Mouse (Mus musculus) kidney, embryonic 15.5 days (tissue): ENCODE results near the gene Rab10. TPM values are rescaled to one million over a fixed set of nuclear protein-coding genes. Genes with fewer than 3 reads are reported as not detected.
"Not testable (repeated sequence)": the region's sequence is repeated elsewhere in the genome, so short reads cannot be mapped to it uniquely, and the experiment has no call there.

Experiments used
- ATAC-seq: fragments of 200-750 bp; cut with Nextera tagmentation; replicated peaks from 2 replicates; pipeline ENCODE4 v1.8.0; 2017; ENCODE audit warnings: moderate TSS enrichment; ENCODE audit not compliant: low FRiP score
- H3K27ac ChIP-seq: fragments of 300-500 bp; sonication (generic); 2 replicates; pipeline ENCODE4 v1.5.1; 2015; ENCODE audit warnings: mild to moderate bottlenecking, inconsistent platforms
- H3K27me3 ChIP-seq: fragments of 300-500 bp; sonication (generic); 2 replicates; pipeline ENCODE4 v1.6.1; 2015; ENCODE audit warnings: inconsistent platforms
- H3K36me3 ChIP-seq: fragments of 300-500 bp; sonication (generic); 2 replicates; pipeline ENCODE4 v1.6.1; 2015; ENCODE audit warnings: inconsistent platforms
- H3K4me1 ChIP-seq: fragments of 300-500 bp; sonication (generic); 2 replicates; pipeline ENCODE4 v1.6.1; 2015; ENCODE audit warnings: inconsistent platforms
- H3K4me2 ChIP-seq: fragments of 300-500 bp; sonication (generic); 2 replicates; pipeline ENCODE4 v1.6.1; 2015; ENCODE audit warnings: moderate library complexity, mild to moderate bottlenecking, inconsistent platforms
- H3K4me3 ChIP-seq: fragments of 300-500 bp; sonication (generic); replicated peaks from 2 replicates; pipeline ENCODE4 v1.5.1; 2015; ENCODE audit warnings: mild to moderate bottlenecking, inconsistent platforms
- H3K9ac ChIP-seq: fragments of 300-500 bp; sonication (generic); 2 replicates; pipeline ENCODE4 v1.6.1; 2015; ENCODE audit warnings: mild to moderate bottlenecking, inconsistent platforms
- H3K9me3 ChIP-seq: fragments of 300-500 bp; sonication (generic); replicated peaks from 2 replicates; pipeline ENCODE4 v1.6.1; 2016; ENCODE audit warnings: inconsistent platforms
- WGBS: fragments of 180-500 bp; shearing (Covaris S2); methylation state at CpG from one replicate; pipeline ENCODE4 v1.1.7; 2015; ENCODE audit warnings: mixed read lengths; 5-methylcytosine and 5-hydroxymethylcytosine counted together
- polyA plus RNA-seq: library from polyadenylated mRNA; unstranded; fragments of >200 nt; fragmentation: Nextera tagmentation; extraction: Ambion mirVana; gene quantifications from 2 replicates; pipeline ENCODE4 v1.2.1, GENCODE M21; 2015

Gene Rab10
- polyA plus RNA-seq, 1 experiment from 2014 or later: 75.5 TPM

DNA sequence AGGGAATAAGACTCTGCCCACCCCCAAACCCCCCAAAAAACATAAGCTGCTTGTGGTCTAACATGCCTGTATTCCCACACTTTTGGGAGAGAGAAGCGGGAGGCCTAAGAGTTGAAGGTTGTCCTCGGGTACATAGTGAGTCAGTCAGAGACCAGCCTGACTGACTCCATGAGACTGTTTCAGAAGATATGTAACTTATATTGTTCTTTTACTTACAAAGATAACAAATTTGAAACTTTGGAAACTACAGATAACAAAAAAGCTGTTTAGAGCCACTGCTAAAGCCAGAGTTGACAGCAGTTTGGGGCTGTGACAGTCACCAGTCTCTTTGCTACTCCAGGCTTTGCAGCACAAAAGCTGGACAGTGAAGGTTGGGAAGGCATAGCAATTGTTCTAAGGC, 15.5 kb upstream of the Rab10 start:
- no peaks in the 10 kb centered on the region for H3K9me3 ChIP-seq
- WGBS: 76% methylated on average over 2 of the region's 2 CpGs
- no peak overlapping the region for H3K9ac ChIP-seq
- no peaks in the 10 kb centered on the region for H3K4me1 ChIP-seq
- H3K27ac ChIP-seq: no peak overlapping the region
- no peak overlapping the region for H3K4me3 ChIP-seq
- H3K27me3 ChIP-seq: no peaks in the 10 kb centered on the region
- no peaks in the 10 kb centered on the region for H3K36me3 ChIP-seq
- H3K4me2 ChIP-seq: no peak overlapping the region
- ATAC-seq: no peak

DNA sequence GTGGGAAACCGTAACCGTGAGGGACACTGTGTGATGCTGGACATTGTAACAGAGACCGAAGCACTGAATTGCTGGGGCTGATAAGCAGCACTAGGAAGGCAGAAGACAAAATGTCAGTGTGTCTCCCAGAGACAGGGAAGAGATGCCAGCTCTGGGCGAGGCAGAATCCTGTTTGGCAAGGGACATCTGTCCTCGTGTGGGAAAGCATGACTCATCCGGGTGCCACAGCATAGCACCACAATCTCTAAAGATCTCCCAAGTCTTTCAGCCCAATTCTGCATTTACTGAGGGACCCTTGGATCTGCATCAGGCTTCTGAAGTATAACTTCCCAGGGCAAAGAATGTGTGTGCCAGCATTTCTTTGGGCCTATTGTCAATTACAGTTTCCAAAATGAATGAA, 13.5 kb upstream of the Rab10 start:
- no peak for ATAC-seq
- Histone ChIP-seq H3K4me2 (no peak overlapping the region), H3K4me1 (no peaks in the 10 kb centered on the region), H3K4me3 (no peak overlapping the region), H3K36me3 (no peaks in the 10 kb centered on the region), H3K9me3 (no peaks in the 10 kb centered on the region), H3K9ac (no peak overlapping the region), H3K27ac (no peak overlapping the region), H3K27me3 (no peaks in the 10 kb centered on the region)
- WGBS: 77% methylated on average over 6 of the region's 6 CpGs

DNA sequence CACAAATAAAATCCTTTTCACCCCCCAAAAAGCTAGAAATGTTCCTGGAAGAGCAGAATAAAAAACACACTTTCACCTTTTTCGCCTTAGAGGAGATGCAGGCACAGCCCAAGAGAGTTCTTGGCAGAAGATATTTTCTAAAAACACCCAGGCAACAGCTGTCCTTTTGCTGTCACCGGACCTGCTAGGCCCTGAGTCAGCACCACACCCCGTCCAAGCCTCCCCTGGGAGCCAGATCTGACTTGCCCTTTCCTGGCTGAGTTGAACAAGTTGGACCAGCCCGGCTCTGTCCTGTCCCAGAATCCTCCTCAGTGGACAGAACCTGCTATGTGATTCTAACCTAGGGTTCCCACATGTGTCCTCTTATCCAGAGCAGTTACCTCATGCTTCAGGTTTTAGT, 9.6 kb upstream of the Rab10 start:
- no peak overlapping the region for H3K4me3 ChIP-seq
- 62% methylated on average over 4 of the region's 4 CpGs for WGBS

DNA sequence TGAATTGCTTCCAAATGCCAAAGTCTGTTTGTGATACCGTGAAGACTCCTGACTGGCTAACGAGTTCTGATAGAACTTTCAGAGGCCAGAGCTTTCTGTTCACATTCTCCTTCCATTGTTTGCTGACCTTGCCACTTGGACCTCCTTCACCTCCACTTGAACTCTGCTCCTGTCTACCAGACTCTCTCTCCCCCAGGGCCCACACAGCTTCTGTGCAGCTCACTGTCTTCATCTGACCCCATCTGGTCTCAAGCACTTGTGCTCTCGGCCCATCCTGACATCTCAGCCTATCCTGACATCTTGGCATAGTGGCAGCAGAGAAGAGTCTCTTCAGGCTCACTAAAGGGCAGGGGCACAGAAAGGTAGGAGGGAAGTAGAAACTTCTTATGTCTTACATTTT, 7.2 kb upstream of the Rab10 start:
- H3K9me3 ChIP-seq: no peaks in the 10 kb centered on the region
- H3K27me3 ChIP-seq: no peaks in the 10 kb centered on the region
- ATAC-seq: no peak
- WGBS: 36% methylated on average over 3 of the region's 3 CpGs
- H3K36me3 ChIP-seq: no peaks in the 10 kb centered on the region
- no peak overlapping the region for H3K9ac ChIP-seq
- H3K27ac ChIP-seq: no peak overlapping the region
- no peak overlapping the region for H3K4me2 ChIP-seq
- H3K4me1 ChIP-seq: peaks cover 8% of the 10 kb centered on the region
- H3K4me3 ChIP-seq: no peak overlapping the region

More for the DNA sequence above, 9.6 kb upstream of the Rab10 start:
- ATAC-seq: no peak
- Histone ChIP-seq H3K9ac (no peak overlapping the region), H3K27ac (no peak overlapping the region), H3K27me3 (no peaks in the 10 kb centered on the region), H3K4me2 (no peak overlapping the region), H3K36me3 (no peaks in the 10 kb centered on the region), H3K9me3 (no peaks in the 10 kb centered on the region), H3K4me1 (peaks cover 8% of the 10 kb centered on the region)

DNA sequence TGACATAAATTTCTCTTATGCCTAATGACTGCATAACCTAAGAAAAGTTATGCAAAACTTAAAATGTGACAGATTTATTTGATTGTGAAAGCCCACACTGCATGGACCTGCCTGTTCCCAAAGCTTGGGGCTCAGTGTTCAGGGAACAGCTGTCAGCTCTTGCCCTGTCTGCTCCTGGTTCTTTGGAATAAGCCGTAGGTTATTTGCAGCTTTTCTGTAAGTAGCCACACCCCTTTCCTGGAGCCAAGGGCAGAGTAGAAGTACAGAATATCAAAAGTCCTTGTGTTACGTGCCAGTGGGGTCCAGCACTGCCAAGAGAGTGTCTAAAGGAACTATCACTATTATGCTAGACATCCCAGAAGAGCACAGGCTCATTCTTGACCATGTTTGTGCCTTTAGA, 6.3 kb upstream of the Rab10 start:
- Histone ChIP-seq H3K9ac (no peak overlapping the region), H3K4me1 (peaks cover 8% of the 10 kb centered on the region), H3K9me3 (no peaks in the 10 kb centered on the region), H3K36me3 (no peaks in the 10 kb centered on the region), H3K27me3 (no peaks in the 10 kb centered on the region), H3K4me3 (no peak overlapping the region), H3K27ac (no peak overlapping the region), H3K4me2 (no peak overlapping the region)
- WGBS: 23% methylated on average over 2 of the region's 2 CpGs
- 0 out of 2 replicates have a peak, but pooled peaks have one; percentile 29 for ATAC-seq

DNA sequence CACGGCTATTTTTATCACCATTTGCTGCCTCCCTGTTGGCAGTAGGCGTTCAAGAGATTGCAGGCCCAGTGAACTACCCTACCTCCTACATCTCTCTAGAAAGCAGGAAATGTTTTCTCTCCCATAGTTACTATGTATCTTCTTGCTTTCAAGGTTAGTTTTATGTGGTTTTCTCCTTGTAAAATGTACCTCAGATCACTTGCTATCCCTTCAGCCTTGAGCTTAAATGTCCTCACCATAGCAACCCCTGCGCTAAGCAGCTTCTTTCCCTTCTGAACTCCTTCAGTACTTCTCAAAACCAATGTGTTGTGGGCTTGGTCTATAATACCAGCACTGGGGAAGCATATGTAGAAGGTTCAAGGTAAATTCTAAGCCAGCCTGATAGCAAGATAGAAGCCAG, 3.1 kb upstream of the Rab10 start:
- Histone ChIP-seq H3K9me3 (no peaks in the 10 kb centered on the region), H3K4me2 (no peak overlapping the region), H3K36me3 (no peaks in the 10 kb centered on the region), H3K27ac (no peak overlapping the region), H3K9ac (no peak overlapping the region), H3K4me3 (no peak overlapping the region), H3K4me1 (peaks cover 14% of the 10 kb centered on the region), H3K27me3 (no peaks in the 10 kb centered on the region)
- 59% methylated on average over 3 of the region's 3 CpGs for WGBS
- no peak for ATAC-seq

DNA sequence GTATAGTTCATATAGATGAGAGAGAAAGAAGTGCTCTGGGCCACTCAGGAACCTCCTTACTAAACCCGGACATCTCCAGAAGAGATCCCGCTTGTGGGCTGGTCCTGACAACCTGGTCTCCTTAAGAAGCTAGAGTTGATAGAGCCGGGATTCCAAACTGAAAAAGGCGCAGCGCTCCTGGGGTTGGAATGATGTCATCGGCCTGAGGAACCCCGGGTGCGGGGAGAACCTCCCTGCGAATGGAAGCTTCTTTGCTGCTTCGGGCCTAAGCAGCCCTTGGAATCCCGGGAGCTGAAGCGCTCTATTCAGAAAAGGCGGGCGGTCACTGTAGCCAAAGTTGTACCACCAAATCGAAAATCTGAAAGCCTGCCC, 538 bp upstream of the Rab10 start:
- H3K4me2 ChIP-seq: peak overlapping the region; percentile 84
- peak overlapping the region; percentile 98 for H3K27ac ChIP-seq
- ATAC-seq: no peak
- H3K4me1 ChIP-seq: peaks cover 18% of the 10 kb centered on the region
- no peaks in the 10 kb centered on the region for H3K9me3 ChIP-seq
- 3% methylated on average over 15 of the region's 15 CpGs for WGBS
- no peaks in the 10 kb centered on the region for H3K36me3 ChIP-seq
- H3K27me3 ChIP-seq: no peaks in the 10 kb centered on the region
- peak overlapping the region; percentile 57 for H3K9ac ChIP-seq
- H3K4me3 ChIP-seq: peak overlapping the region; percentile 87

DNA sequence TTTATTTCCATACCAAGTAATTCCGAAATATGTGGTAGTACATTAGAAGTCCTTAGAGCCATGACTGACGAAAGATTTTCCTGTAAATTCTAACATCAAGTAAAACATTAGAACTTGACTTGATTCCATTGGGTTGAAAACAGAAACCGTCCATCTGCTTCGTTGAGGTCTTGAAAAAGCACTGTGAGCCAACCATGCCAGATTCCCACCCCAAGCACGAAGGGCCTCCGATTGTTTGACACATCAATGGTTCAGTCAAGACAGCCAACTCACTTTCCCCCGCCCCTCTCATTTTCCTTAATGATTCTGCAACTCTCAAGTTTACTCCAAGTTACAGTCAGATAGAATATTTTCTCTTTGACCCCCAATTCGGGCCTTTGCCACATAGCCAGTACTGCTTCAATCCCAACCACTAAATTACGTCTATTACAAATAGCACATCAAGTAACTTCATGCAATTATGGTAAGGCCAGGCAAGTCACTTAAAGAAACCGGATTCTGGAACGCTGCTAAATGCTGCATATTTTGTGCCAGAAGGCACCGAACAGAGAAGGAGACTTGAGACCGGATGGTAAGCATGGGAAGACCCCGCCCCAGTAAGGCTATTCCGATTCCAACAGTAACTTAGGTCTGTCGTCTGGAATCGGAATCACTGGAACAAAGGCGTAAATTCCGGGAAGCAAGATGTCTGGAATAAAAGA, 1.1 kb downstream of the Rab10 start:
- H3K4me2 ChIP-seq: peak overlapping the region; percentile 73
- WGBS: 1% methylated on average over 19 of the region's 19 CpGs
- no peaks in the 10 kb centered on the region for H3K27me3 ChIP-seq
- H3K9me3 ChIP-seq: no peaks in the 10 kb centered on the region
- no peaks in the 10 kb centered on the region for H3K36me3 ChIP-seq
- peaks cover 18% of the 10 kb centered on the region for H3K4me1 ChIP-seq
- H3K9ac ChIP-seq: peak overlapping the region; percentile 88
- H3K4me3 ChIP-seq: peak overlapping the region; percentile 87
- peak overlapping the region; percentile 98 for H3K27ac ChIP-seq
- no peak for ATAC-seq

DNA sequence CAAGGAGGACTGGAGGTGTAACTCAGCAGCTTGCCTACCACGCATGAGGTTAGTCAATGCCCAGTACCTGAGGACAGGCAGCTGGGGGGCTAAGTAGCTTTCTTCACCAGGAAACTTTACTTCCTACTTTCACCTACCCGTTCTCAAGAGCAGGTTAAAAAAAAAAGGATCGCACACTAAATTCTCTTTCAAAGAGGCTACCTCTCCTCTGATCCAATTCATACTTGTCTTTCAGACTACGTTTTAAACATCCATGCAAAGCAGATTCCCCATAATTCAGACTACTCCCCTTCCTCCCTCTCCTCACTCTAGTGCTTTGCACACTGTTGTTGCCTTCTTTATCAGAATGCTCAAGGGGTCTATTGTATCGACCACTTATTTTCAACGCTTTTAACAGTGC, 2.2 kb downstream of the Rab10 start:
- peak overlapping the region; percentile 87 for H3K4me3 ChIP-seq
- 30% methylated on average over 6 of the region's 6 CpGs for WGBS
- no peak for ATAC-seq
- H3K9me3 ChIP-seq: no peaks in the 10 kb centered on the region
- H3K4me1 ChIP-seq: peaks cover 18% of the 10 kb centered on the region
- no peak overlapping the region for H3K27ac ChIP-seq
- H3K27me3 ChIP-seq: no peaks in the 10 kb centered on the region
- H3K36me3 ChIP-seq: no peaks in the 10 kb centered on the region
- peak overlapping the region; percentile 73 for H3K4me2 ChIP-seq
- peak overlapping the region; percentile 88 for H3K9ac ChIP-seq

DNA sequence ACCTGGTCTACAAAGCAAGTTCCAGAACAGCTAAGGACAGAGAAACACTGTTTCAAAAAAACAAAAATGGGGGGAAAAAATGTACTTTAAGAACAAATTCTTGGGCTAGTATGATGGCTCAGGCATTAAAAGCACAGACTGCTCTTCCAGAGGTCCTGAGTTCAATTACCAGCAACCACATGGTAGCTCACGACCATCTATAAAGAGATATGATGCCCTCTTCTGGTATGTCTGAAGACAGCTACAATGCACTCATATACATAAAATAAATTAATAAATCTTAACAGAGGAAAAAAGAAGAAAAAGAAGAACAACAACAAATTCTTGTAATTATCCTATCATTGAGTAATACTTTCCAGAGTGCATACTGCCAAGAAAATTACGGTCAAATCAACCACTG, 4.5 kb downstream of the Rab10 start:
- no peak for ATAC-seq
- H3K27ac ChIP-seq: no peak overlapping the region
- H3K27me3 ChIP-seq: no peaks in the 10 kb centered on the region
- peaks cover 12% of the 10 kb centered on the region for H3K4me1 ChIP-seq
- no peak overlapping the region for H3K4me2 ChIP-seq
- no peak overlapping the region for H3K4me3 ChIP-seq
- H3K9me3 ChIP-seq: no peaks in the 10 kb centered on the region
- WGBS: 83% methylated on average over 2 of the region's 2 CpGs
- H3K9ac ChIP-seq: no peak overlapping the region
- no peaks in the 10 kb centered on the region for H3K36me3 ChIP-seq

DNA sequence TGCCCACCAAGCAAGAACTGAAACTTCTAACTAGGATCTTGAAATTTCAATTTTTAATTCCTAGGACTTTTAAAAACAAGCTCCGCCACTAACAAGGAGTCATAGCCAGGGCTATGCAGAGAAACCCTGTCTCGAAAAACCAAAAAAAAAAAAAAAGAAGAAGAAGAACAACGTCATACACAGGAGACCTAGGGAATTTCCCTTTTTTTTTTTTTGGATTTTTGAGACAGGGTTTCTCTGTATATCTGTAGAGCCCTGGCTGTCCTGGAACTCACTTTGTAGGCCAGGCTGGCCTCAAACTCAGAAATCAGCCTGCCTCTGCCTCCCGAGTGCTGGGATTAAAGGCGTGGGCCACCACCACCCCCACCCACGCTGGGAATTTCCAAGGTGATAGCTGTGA, 12.1 kb downstream of the Rab10 start:
- H3K27me3 ChIP-seq, ATAC-seq: not testable (repeated sequence)
- WGBS: 91% methylated on average over 6 of the region's 6 CpGs

DNA sequence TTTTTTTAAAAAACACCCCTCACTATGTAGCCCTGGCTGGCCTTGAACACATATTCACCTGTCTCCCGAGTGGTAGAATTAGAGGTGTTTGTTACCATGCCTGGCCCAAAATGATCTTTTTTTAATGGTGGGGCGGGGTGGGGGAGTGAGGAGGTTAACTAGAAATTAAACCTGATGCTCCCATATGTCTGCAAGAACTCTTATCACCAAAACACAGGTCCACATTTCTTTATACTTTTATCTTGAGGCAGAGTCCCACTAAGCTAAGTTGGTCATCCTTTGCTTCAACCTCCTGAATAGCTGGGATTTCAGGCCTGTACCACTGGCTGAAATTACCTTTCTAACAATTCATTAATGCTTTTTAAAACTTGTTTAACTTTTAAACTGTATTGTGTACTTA, 13.7 kb downstream of the Rab10 start:
- Histone ChIP-seq H3K36me3 (peaks cover 11% of the 10 kb centered on the region), H3K4me1 (no peaks in the 10 kb centered on the region), H3K9ac (no peak overlapping the region), H3K4me2 (no peak overlapping the region), H3K27ac (no peak overlapping the region), H3K9me3 (no peaks in the 10 kb centered on the region), H3K4me3 (no peak overlapping the region), H3K27me3 (no peaks in the 10 kb centered on the region)
- 80% methylated on average over 2 of the region's 2 CpGs for WGBS
- no peak for ATAC-seq

More for the DNA sequence above, 12.1 kb downstream of the Rab10 start:
- not testable (repeated sequence) for H3K27ac ChIP-seq, H3K4me2 ChIP-seq, H3K4me1 ChIP-seq, H3K36me3 ChIP-seq, H3K9me3 ChIP-seq, H3K4me3 ChIP-seq, H3K9ac ChIP-seq

DNA sequence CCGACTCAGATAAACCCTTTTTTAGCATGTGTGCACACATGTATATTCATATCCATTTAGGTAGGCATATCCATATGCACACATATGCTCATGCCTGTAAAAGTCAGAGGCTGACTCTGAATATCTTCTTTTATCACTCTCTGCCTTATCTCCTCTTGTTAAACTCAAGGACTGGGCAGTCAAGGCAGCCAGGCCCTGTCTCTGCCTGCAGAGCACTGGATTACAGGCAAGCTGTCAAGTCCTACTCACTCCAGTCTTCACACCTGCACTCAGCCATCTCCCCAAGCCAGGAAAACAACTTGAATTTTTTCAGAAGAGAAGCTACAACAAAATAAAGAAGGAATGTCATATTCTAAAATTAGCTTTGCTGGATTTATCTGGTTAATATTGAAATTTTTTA, 17.9 kb downstream of the Rab10 start:
- no peak overlapping the region for H3K4me3 ChIP-seq
- no peaks in the 10 kb centered on the region for H3K9me3 ChIP-seq
- no peak overlapping the region for H3K4me2 ChIP-seq
- peaks cover 10% of the 10 kb centered on the region for H3K36me3 ChIP-seq
- 91% methylated on average over 1 of the region's 1 CpGs for WGBS
- no peak overlapping the region for H3K27ac ChIP-seq
- no peak overlapping the region for H3K9ac ChIP-seq
- no peaks in the 10 kb centered on the region for H3K27me3 ChIP-seq
- no peaks in the 10 kb centered on the region for H3K4me1 ChIP-seq
- no peak for ATAC-seq
